8 mouse cellular contexts compared by ENCODE assay signal in genomic region chrX:75130467-75131160, GRCm38 (mm10). TPM values are rescaled to one million over a fixed set of nuclear protein-coding genes. Genes with fewer than 3 reads are reported as not detected.
DNase-seq lines count a peak whose midpoint lies in the region; ATAC-seq and TF ChIP-seq lines count a peak whose summit lies in the region.

Gene Mpp1, minus strand, starts transcription at chrX:75131016.

- H3ac ChIP-seq in C2C12 (ENCODE audit: control insufficient read depth, insufficient read length, low read depth) (peak within 1 kb of the TSS; percentile 96), myocyte (ENCODE audit: control insufficient read depth, insufficient read length) (no peak within 1 kb of the TSS)

- H3K4me3 ChIP-seq in C2C12 (ENCODE audit: insufficient read depth, poor library complexity, severe bottlenecking) (peak within 1 kb of the TSS; percentile 45), myocyte (peak within 1 kb of the TSS; percentile 50)
- peak within 1 kb of the TSS; percentile 87 for H3K4me3 ChIP-seq in erythroblast, embryonic 14.5 days (replicated peaks)
- peak within 1 kb of the TSS; percentile 54 for H3K4me3 ChIP-seq in heart, embryonic 11.5 days (ENCODE audit: low read depth, low read length)
- H3K4me3 ChIP-seq in kidney, embryonic 16.5 days (ENCODE audit: low read length): peak within 1 kb of the TSS; percentile 62
- H3K4me3 ChIP-seq in liver, adult 2 months (ENCODE audit: insufficient read depth, low read depth, low read length): peak within 1 kb of the TSS; percentile 78

- H3K79me3 ChIP-seq in C2C12 (ENCODE audit: low read depth): peaks cover 12% of the 10 kb centered on the region

- 10% methylated on average over 36 of the region's 36 CpGs for WGBS in heart, embryonic 11.5 days (ENCODE audit: insufficient replicate concordance)
- 18% methylated on average over 36 of the region's 36 CpGs for WGBS in kidney, embryonic 16.5 days
- WGBS in liver, adult 2 months: under 1% methylated on average over 36 of the region's 36 CpGs

- no peaks in the 10 kb centered on the region for H3K27me3 ChIP-seq in C2C12 (ENCODE audit: control insufficient read depth, insufficient read depth, insufficient read length)
- H3K27me3 ChIP-seq in erythroblast, embryonic 14.5 days (ENCODE audit: control insufficient read depth): no peaks in the 10 kb centered on the region; the same call in 1 of the 2 replicates
- H3K27me3 ChIP-seq in heart, embryonic 11.5 days (ENCODE audit: control insufficient read depth, insufficient read depth, low read length): no peaks in the 10 kb centered on the region
- no peaks in the 10 kb centered on the region for H3K27me3 ChIP-seq in kidney, embryonic 16.5 days (ENCODE audit: insufficient read depth, low read length)
- no peaks in the 10 kb centered on the region for H3K27me3 ChIP-seq in liver, adult 2 months (ENCODE audit: control insufficient read depth, insufficient read depth, low read length)
- H3K27me3 ChIP-seq in myocyte (ENCODE audit: control insufficient read depth, insufficient read depth, insufficient read length): no peaks in the 10 kb centered on the region
- no peaks in the 10 kb centered on the region for H3K27me3 ChIP-seq in splenic B cell, adult 2 months (ENCODE audit: control insufficient read depth, insufficient read depth, low read length, poor library complexity, severe bottlenecking)

- peak; percentile 94 for ATAC-seq in heart, embryonic 11.5 days (replicated peaks; ENCODE audit: insufficient number of reproducible peaks, low FRiP score, low TSS enrichment)
- ATAC-seq in kidney, embryonic 16.5 days (ENCODE audit: low FRiP score, low TSS enrichment): peak; percentile 99

- H3K79me2 ChIP-seq in C2C12 (ENCODE audit: control insufficient read depth, insufficient read depth) (peaks cover 34% of the 10 kb centered on the region), myocyte (ENCODE audit: control insufficient read depth, insufficient read depth) (peaks cover 4% of the 10 kb centered on the region)
- no peaks in the 10 kb centered on the region for H3K79me2 ChIP-seq in liver, adult 2 months (ENCODE audit: control insufficient read depth, insufficient read depth, low read length)

- peaks cover 34% of the 10 kb centered on the region for H3K4me1 ChIP-seq in erythroblast, embryonic 14.5 days (ENCODE audit: control insufficient read depth)
- H3K4me1 ChIP-seq in heart, embryonic 11.5 days (ENCODE audit: control insufficient read depth, insufficient read depth, low read length): no peaks in the 10 kb centered on the region
- H3K4me1 ChIP-seq in kidney, embryonic 16.5 days (ENCODE audit: insufficient read depth, low read length): no peaks in the 10 kb centered on the region
- H3K4me1 ChIP-seq in liver, adult 2 months (ENCODE audit: control insufficient read depth, insufficient read depth, low read length): peaks cover 7% of the 10 kb centered on the region; the same call in 1 of the 2 replicates

- no peak for TF ChIP-seq CTCF in C2C12 (IDR thresholded peaks at IDR 0.05; ENCODE audit: control insufficient read depth, insufficient read depth, insufficient read length)
- TF ChIP-seq CTCF in brain, embryonic 14.5 days (IDR thresholded peaks at IDR 0.05; ENCODE audit: borderline replicate concordance, extremely low read depth, insufficient read depth, insufficient read length): no peak
- TF ChIP-seq CTCF in liver, adult 2 months (IDR thresholded peaks at IDR 0.05; ENCODE audit: low read depth, low read length): no peak

- no peak for TF ChIP-seq POLR2A in brain, embryonic 14.5 days (IDR thresholded peaks at IDR 0.05; ENCODE audit: borderline replicate concordance, extremely low read depth, insufficient read depth, insufficient read length, poor library complexity, severe bottlenecking)
- TF ChIP-seq POLR2A in liver, adult 2 months (IDR thresholded peaks at IDR 0.05; ENCODE audit: extremely low read depth, insufficient read depth, low read length): peak; percentile 50; the same call in 1 of the 2 replicates
- TF ChIP-seq POLR2A in myocyte (IDR thresholded peaks at IDR 0.05; ENCODE audit: insufficient read length, low read depth): peak; percentile 76

- H3K36me3 ChIP-seq in C2C12 (ENCODE audit: control insufficient read depth, insufficient read depth): no peaks in the 10 kb centered on the region
- H3K36me3 ChIP-seq in erythroblast, embryonic 14.5 days (ENCODE audit: control insufficient read depth): peaks cover 34% of the 10 kb centered on the region
- no peaks in the 10 kb centered on the region for H3K36me3 ChIP-seq in heart, embryonic 11.5 days (ENCODE audit: control insufficient read depth, insufficient read depth, low read length)
- no peaks in the 10 kb centered on the region for H3K36me3 ChIP-seq in kidney, embryonic 16.5 days (ENCODE audit: insufficient read depth, low read length)
- H3K36me3 ChIP-seq in liver, adult 2 months (ENCODE audit: control insufficient read depth, insufficient read depth, low read length): no peaks in the 10 kb centered on the region
- no peaks in the 10 kb centered on the region for H3K36me3 ChIP-seq in myocyte (ENCODE audit: control insufficient read depth, insufficient read depth)
- H3K36me3 ChIP-seq in splenic B cell, adult 2 months (ENCODE audit: control insufficient read depth, insufficient read depth, low read length, poor library complexity, severe bottlenecking): no peaks in the 10 kb centered on the region

- no peaks in the 10 kb centered on the region; the same call in 1 of the 2 replicates for H3K9me3 ChIP-seq in erythroblast, embryonic 14.5 days (ENCODE audit: control insufficient read depth, low read length)
- no peaks in the 10 kb centered on the region for H3K9me3 ChIP-seq in heart, embryonic 11.5 days (replicated peaks; ENCODE audit: control insufficient read depth, low read length)
- H3K9me3 ChIP-seq in kidney, embryonic 16.5 days (ENCODE audit: low read length): no peaks in the 10 kb centered on the region

- no peak within 1 kb of the TSS for H3K27ac ChIP-seq in heart, embryonic 11.5 days (ENCODE audit: low read depth, low read length)
- H3K27ac ChIP-seq in kidney, embryonic 16.5 days (ENCODE audit: low read length): peak within 1 kb of the TSS; percentile 61; the same call in 1 of the 2 replicates
- H3K27ac ChIP-seq in liver, adult 2 months (replicated peaks; ENCODE audit: insufficient read depth, low read depth, low read length): peak within 1 kb of the TSS; percentile 41

- H3K4me2 ChIP-seq in heart, embryonic 11.5 days: peak within 1 kb of the TSS; percentile 62
- peak within 1 kb of the TSS; percentile 53 for H3K4me2 ChIP-seq in kidney, embryonic 16.5 days (replicated peaks; ENCODE audit: low read depth, low read length)
- H3K4me2 ChIP-seq in myocyte (ENCODE audit: low read depth): peak within 1 kb of the TSS; percentile 78

- DNase-seq in brain, embryonic 14.5 days (ENCODE audit: low read depth): peak; percentile 93
- DNase-seq in liver, adult 2 months (ENCODE audit: extremely low read depth, low read depth, low spot score): peak; percentile 70
- DNase-seq in splenic B cell, adult 2 months (ENCODE audit: low read depth, low spot score): peak; percentile 79

- H3K9ac ChIP-seq in heart, embryonic 11.5 days (ENCODE audit: low read depth, low read length): peak within 1 kb of the TSS; percentile 78
- H3K9ac ChIP-seq in kidney, embryonic 16.5 days (replicated peaks; ENCODE audit: low read length): peak within 1 kb of the TSS; percentile 75
- peak within 1 kb of the TSS; percentile 80 for H3K9ac ChIP-seq in liver, adult 2 months (ENCODE audit: low read depth, low read length)

TF ChIP-seq in C2C12, 6 proteins besides CTCF, POLR2A, EP300 and RAD21:
- no peak for TF ChIP-seq MAX (IDR thresholded peaks at IDR 0.05)
- no peak for TF ChIP-seq USF1 (IDR thresholded peaks at IDR 0.05; ENCODE audit: low read depth)
- TF ChIP-seq FOSL1 (IDR thresholded peaks at IDR 0.05; ENCODE audit: insufficient read depth, low read length, poor library complexity, severe bottlenecking): no peak
- TF ChIP-seq MYOD1 (IDR thresholded peaks at IDR 0.05; ENCODE audit: control insufficient read depth, insufficient read length, low read depth): no peak
- TF ChIP-seq CEBPB (IDR thresholded peaks at IDR 0.05; ENCODE audit: low read depth): no peak
- TF ChIP-seq MYOG (IDR thresholded peaks at IDR 0.05; ENCODE audit: control insufficient read depth, extremely low read depth, insufficient read length): no peak

TF ChIP-seq in myocyte, 11 proteins besides CTCF, POLR2A, EP300 and RAD21:
- TF ChIP-seq MYOD1 (IDR thresholded peaks at IDR 0.05; ENCODE audit: control insufficient read depth in 1 of 3, insufficient read length in 2 of 3, low read depth in 2 of 3): no peak
- no peak for TF ChIP-seq CEBPB (IDR thresholded peaks at IDR 0.05; ENCODE audit: insufficient read depth, poor library complexity, severe bottlenecking)
- TF ChIP-seq TCF12 (IDR thresholded peaks at IDR 0.05; ENCODE audit: insufficient read depth, poor library complexity, severe bottlenecking): no peak
- TF ChIP-seq TCF3 (IDR thresholded peaks at IDR 0.05; ENCODE audit: insufficient read length, low read depth): no peak
- TF ChIP-seq POLR2AphosphoS2 (IDR thresholded peaks at IDR 0.05; ENCODE audit: insufficient read length, low read depth): peak; percentile 66
- TF ChIP-seq MAX (IDR thresholded peaks at IDR 0.05; ENCODE audit: low read depth): no peak
- TF ChIP-seq SRF (IDR thresholded peaks at IDR 0.05; ENCODE audit: control insufficient read depth, insufficient read length, low read depth): no peak
- no peak for TF ChIP-seq E2F4 (IDR thresholded peaks at IDR 0.05; ENCODE audit: insufficient read depth)
TF ChIP-seq in myocyte: peak in this region for 1.

RNA-seq across cellular contexts. Expression of gene Mpp1, which starts in this region (rescaled TPM):
- polyA plus RNA-seq in C2C12 (2012; fragmentation: generic; extraction: Trizol): 35.5 TPM
- 14.0 and 15.3 TPM in 2 replicates for polyA plus RNA-seq in brain, embryonic 14.5 days (2012; rRNA removed)
- 5.3 and 6.7 TPM in 2 replicates for polyA plus RNA-seq in erythroblast, embryonic 14.5 days (2012)
- 22.3 and 25.2 TPM in 2 replicates for polyA plus RNA-seq in heart, embryonic 11.5 days (2014; fragmentation: Nextera tagmentation; extraction: Ambion mirVana)
- 56.7 and 68.8 TPM in 2 replicates for polyA plus RNA-seq in kidney, embryonic 16.5 days (2015; fragmentation: Nextera tagmentation; extraction: Ambion mirVana)
- total RNA-seq in liver, adult 2 months (2014; rRNA removed): 18.3 and 26.4 TPM in 2 replicates
- 35.8 and 46.7 TPM in 2 replicates for polyA plus RNA-seq in liver, adult 2 months (2012; rRNA removed)
- polyA plus RNA-seq in myocyte (2012; fragmentation: generic; extraction: Trizol): 30.1 TPM
